Mouse (Mus musculus) midbrain, embryonic 15.5 days (tissue): ENCODE measurements at regions not wholly inside any gene's neighbourhood (a gene's known extent, or its start where the extent isn't known, plus 50 kb on each side); places are given as distances from the start of the nearest gene placed in this dataset.
"Not testable (repeated sequence)": the region's sequence is repeated elsewhere in the genome, so short reads cannot be mapped to it uniquely, and the experiment has no call there.

Source experiments
- ATAC-seq: fragments of 200-750 bp; cut with Nextera tagmentation; replicated peaks from 2 replicates; pipeline ENCODE4 v1.8.0; 2017; ENCODE audit warnings: moderate TSS enrichment
- H3K27ac ChIP-seq: fragments of 300-500 bp; sonication (generic); 2 replicates; pipeline ENCODE4 v1.5.1; 2015; ENCODE audit warnings: mild to moderate bottlenecking, inconsistent platforms
- H3K27me3 ChIP-seq: fragments of 300-500 bp; sonication (generic); replicated peaks from 2 replicates; pipeline ENCODE4 v1.6.1; 2015; ENCODE audit warnings: inconsistent platforms
- H3K36me3 ChIP-seq: fragments of 300-500 bp; sonication (generic); replicated peaks from 2 replicates; pipeline ENCODE4 v1.6.1; 2015; ENCODE audit warnings: inconsistent platforms
- H3K4me1 ChIP-seq: fragments of 300-500 bp; sonication (generic); 2 replicates; pipeline ENCODE4 v1.6.1; 2015; ENCODE audit warnings: inconsistent platforms
- H3K4me2 ChIP-seq: fragments of 300-500 bp; sonication (generic); 2 replicates; pipeline ENCODE4 v1.6.1; 2015; ENCODE audit warnings: inconsistent platforms, mild to moderate bottlenecking, moderate library complexity
- H3K4me3 ChIP-seq: fragments of 300-500 bp; sonication (generic); 2 replicates; pipeline ENCODE4 v1.5.1; 2015; ENCODE audit warnings: mild to moderate bottlenecking, inconsistent platforms
- H3K9ac ChIP-seq: fragments of 300-500 bp; sonication (generic); 2 replicates; pipeline ENCODE4 v1.6.1; 2015; ENCODE audit warnings: mild to moderate bottlenecking, inconsistent platforms
- H3K9me3 ChIP-seq: fragments of 300-500 bp; sonication (generic); 2 replicates; pipeline ENCODE4 v1.6.1; 2016; ENCODE audit warnings: inconsistent platforms
- WGBS: fragments of 180-500 bp; shearing (Covaris S2); methylation state at CpG from one replicate; pipeline ENCODE4 v1.1.7; 2015; ENCODE audit warnings: mixed read lengths; 5-methylcytosine and 5-hydroxymethylcytosine counted together

DNA sequence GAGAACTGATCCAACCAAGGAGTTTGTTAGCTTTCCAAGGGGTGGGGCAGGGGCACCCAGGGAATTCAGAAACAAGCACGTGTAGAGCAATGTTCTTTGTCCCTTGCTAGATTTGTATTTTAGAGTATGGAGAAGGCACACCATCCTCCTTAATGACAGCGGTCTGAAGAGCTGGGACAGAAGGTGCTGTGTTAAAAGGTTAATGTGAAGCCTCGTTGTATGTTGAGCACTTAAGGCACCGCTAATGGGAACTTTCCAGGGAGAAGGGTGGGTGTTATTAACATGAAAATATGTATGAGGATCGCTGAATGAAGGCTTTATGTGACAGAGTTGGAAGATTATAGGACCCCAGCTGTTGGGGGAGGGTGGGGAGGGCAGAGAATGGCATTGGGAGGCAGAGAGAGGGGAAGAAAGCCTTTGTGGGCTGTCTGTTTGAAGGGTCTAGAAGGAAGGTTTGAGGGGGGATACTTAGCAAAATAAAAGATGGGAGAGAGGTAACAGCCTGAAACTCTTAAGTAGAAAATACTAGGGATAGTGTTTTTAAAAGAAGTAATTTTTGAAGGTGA lies 105.6 kb upstream of the Map3k1 start:
- H3K27ac ChIP-seq = no peak overlapping the region
- WGBS = 28% methylated on average over 5 of the region's 5 CpGs

GRCm38 (mm10) chr13:111919417-111919816 lies 110.6 kb upstream of the Map3k1 start:
- not testable (repeated sequence) for H3K36me3 ChIP-seq, H3K27me3 ChIP-seq, H3K9me3 ChIP-seq, H3K4me3 ChIP-seq, H3K4me2 ChIP-seq, H3K27ac ChIP-seq, ATAC-seq, H3K4me1 ChIP-seq, H3K9ac ChIP-seq
- WGBS = 81% methylated on average over 11 of the region's 11 CpGs

More for the DNA sequence above, 105.6 kb upstream of the Map3k1 start:
- Histone ChIP-seq H3K4me1 (no peaks in the 10 kb centered on the region), H3K4me3 (no peak overlapping the region), H3K27me3 (no peaks in the 10 kb centered on the region), H3K36me3 (no peaks in the 10 kb centered on the region), H3K9ac (no peak overlapping the region), H3K4me2 (no peak overlapping the region), H3K9me3 (no peaks in the 10 kb centered on the region)
- ATAC-seq = no peak; the same call in 1 of the 2 replicates

DNA sequence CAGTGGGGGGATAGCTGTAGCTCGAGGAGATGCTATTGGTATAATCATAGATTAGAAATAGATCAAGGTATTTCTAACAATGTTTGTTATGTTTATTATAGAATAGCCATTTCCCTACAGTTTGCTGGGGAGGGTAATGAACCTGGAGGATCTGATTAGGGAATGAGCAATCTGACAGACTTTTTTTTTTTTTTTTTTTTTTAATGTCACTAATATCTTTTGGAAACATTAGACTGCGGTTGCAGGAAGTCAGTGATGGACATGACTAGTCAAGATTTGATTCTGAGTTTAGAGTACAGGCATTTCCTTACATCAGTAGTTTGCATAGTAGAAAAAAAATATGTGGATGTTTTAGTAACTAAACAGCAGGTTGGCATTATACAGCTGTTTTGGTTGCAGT lies 111.7 kb upstream of the Map3k1 start:
- no peaks in the 10 kb centered on the region for H3K27me3 ChIP-seq
- H3K27ac ChIP-seq = no peak overlapping the region
- H3K4me1 ChIP-seq = no peaks in the 10 kb centered on the region
- no peak overlapping the region for H3K4me3 ChIP-seq
- ATAC-seq = no peak
- no peak overlapping the region for H3K4me2 ChIP-seq
- H3K36me3 ChIP-seq = no peaks in the 10 kb centered on the region
- H3K9me3 ChIP-seq = 0 out of 2 replicates have a peak, but pooled peaks cover 5% of the 10 kb centered on the region
- 90% methylated on average over 2 of the region's 2 CpGs for whole genome bisulfite sequencing
- no peak overlapping the region for H3K9ac ChIP-seq

GRCm38 (mm10) chr13:111921142-111922035 lies 112.6 kb upstream of the Map3k1 start:
- WGBS = 90% methylated on average over 5 of the region's 5 CpGs

DNA sequence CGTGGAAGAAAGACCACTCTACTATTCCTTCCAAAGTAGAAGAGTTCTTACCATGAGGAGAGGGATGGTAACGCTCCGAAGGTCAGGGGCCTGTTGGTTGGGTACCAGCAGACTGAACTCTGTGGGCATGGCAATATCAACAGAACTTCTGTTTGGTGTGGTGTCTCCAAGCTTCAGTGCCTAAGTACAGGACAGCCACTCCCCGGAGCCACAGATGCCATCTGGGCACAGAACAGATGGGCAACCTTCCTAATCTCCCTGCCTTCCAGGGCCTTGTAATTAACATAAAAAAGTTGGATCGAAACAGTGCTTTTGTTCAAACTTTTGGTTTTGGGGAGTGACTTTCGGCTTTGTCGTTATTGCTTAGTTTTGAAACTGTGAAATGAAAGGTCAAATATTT lies 116.6 kb upstream of the Map3k1 start:
- Histone ChIP-seq H3K4me2 (no peak overlapping the region), H3K4me3 (no peak overlapping the region), H3K4me1 (no peaks in the 10 kb centered on the region), H3K36me3 (no peaks in the 10 kb centered on the region), H3K9ac (no peak overlapping the region), H3K27me3 (no peaks in the 10 kb centered on the region), H3K9me3 (0 out of 2 replicates have a peak, but pooled peaks cover 5% of the 10 kb centered on the region), H3K27ac (no peak overlapping the region)
- no peak for ATAC-seq
- 91% methylated on average over 7 of the region's 7 CpGs for WGBS

More at GRCm38 (mm10) chr13:111921142-111922035, 112.6 kb upstream of the Map3k1 start:
- no peaks in the 10 kb centered on the region for H3K36me3 ChIP-seq
- no peak overlapping the region for H3K4me3 ChIP-seq
- H3K27ac ChIP-seq = no peak overlapping the region
- H3K9me3 ChIP-seq = 0 out of 2 replicates have a peak, but pooled peaks cover 5% of the 10 kb centered on the region
- no peak overlapping the region for H3K9ac ChIP-seq
- H3K4me2 ChIP-seq = no peak overlapping the region
- H3K27me3 ChIP-seq = no peaks in the 10 kb centered on the region
- H3K4me1 ChIP-seq = no peaks in the 10 kb centered on the region
- ATAC-seq = no peak

GRCm38 (mm10) chr13:111926801-111927200 lies 118.0 kb upstream of the Map3k1 start:
- Histone ChIP-seq H3K36me3 (no peaks in the 10 kb centered on the region), H3K27ac (no peak overlapping the region), H3K4me3 (no peak overlapping the region), H3K27me3 (no peaks in the 10 kb centered on the region), H3K9ac (no peak overlapping the region), H3K9me3 (0 out of 2 replicates have a peak, but pooled peaks cover 4% of the 10 kb centered on the region), H3K4me1 (no peaks in the 10 kb centered on the region), H3K4me2 (no peak overlapping the region)
- no peak for ATAC-seq
- WGBS = 72% methylated on average over 8 of the region's 8 CpGs

GRCm38 (mm10) chr13:111927489-111927888 lies 118.7 kb upstream of the Map3k1 start:
- H3K27ac ChIP-seq = no peak overlapping the region
- no peak for ATAC-seq
- H3K4me3 ChIP-seq = no peak overlapping the region

GRCm38 (mm10) chr13:111928636-111929544 lies 120.1 kb upstream of the Map3k1 start:
- no peak overlapping the region for H3K4me3 ChIP-seq
- no peaks in the 10 kb centered on the region for H3K4me1 ChIP-seq
- no peaks in the 10 kb centered on the region for H3K9me3 ChIP-seq
- H3K9ac ChIP-seq = no peak overlapping the region
- H3K27ac ChIP-seq = no peak overlapping the region
- H3K4me2 ChIP-seq = no peak overlapping the region
- H3K36me3 ChIP-seq = no peaks in the 10 kb centered on the region
- H3K27me3 ChIP-seq = no peaks in the 10 kb centered on the region
- no peak for ATAC-seq
- 84% methylated on average over 9 of the region's 9 CpGs for WGBS

More at GRCm38 (mm10) chr13:111927489-111927888, 118.7 kb upstream of the Map3k1 start:
- Histone ChIP-seq H3K9ac (no peak overlapping the region), H3K4me1 (no peaks in the 10 kb centered on the region), H3K9me3 (no peaks in the 10 kb centered on the region), H3K36me3 (no peaks in the 10 kb centered on the region), H3K27me3 (no peaks in the 10 kb centered on the region), H3K4me2 (no peak overlapping the region)
- 73% methylated on average over 3 of the region's 3 CpGs for WGBS

DNA sequence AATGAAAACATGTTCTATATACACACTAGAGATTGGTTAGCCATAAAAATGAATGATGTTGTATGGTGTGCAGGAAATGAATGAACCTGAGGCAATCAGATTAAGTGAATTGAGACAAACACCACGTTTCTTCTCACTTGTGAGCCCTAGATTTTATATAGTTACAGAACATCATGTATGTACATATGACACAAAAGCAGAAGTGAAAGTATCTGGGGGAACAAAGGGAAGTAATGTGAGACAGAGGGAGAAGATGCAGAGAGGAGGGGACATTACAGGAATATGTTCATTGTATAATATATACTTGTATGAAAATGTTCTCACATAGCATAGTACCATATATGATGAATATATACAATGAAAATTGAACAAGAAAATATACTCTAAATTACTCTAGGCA lies 121.1 kb upstream of the Map3k1 start:
- Histone ChIP-seq H3K36me3 (no peaks in the 10 kb centered on the region), H3K27me3 (no peaks in the 10 kb centered on the region), H3K9ac (no peak overlapping the region), H3K4me3 (no peak overlapping the region), H3K4me1 (no peaks in the 10 kb centered on the region), H3K4me2 (no peak overlapping the region), H3K27ac (no peak overlapping the region), H3K9me3 (no peaks in the 10 kb centered on the region)
- WGBS = 92% methylated on average over 1 of the region's 1 CpGs
- no peak for ATAC-seq

GRCm38 (mm10) chr13:111932464-111932863 lies 123.7 kb upstream of the Map3k1 start:
- no peak overlapping the region for H3K27ac ChIP-seq
- H3K9me3 ChIP-seq = no peaks in the 10 kb centered on the region
- no peak for ATAC-seq
- no peak overlapping the region for H3K4me3 ChIP-seq
- no peaks in the 10 kb centered on the region for H3K36me3 ChIP-seq
- WGBS = 92% methylated on average over 3 of the region's 3 CpGs
- peaks cover 5% of the 10 kb centered on the region for H3K4me1 ChIP-seq
- no peak overlapping the region for H3K4me2 ChIP-seq
- H3K27me3 ChIP-seq = no peaks in the 10 kb centered on the region
- H3K9ac ChIP-seq = no peak overlapping the region

DNA sequence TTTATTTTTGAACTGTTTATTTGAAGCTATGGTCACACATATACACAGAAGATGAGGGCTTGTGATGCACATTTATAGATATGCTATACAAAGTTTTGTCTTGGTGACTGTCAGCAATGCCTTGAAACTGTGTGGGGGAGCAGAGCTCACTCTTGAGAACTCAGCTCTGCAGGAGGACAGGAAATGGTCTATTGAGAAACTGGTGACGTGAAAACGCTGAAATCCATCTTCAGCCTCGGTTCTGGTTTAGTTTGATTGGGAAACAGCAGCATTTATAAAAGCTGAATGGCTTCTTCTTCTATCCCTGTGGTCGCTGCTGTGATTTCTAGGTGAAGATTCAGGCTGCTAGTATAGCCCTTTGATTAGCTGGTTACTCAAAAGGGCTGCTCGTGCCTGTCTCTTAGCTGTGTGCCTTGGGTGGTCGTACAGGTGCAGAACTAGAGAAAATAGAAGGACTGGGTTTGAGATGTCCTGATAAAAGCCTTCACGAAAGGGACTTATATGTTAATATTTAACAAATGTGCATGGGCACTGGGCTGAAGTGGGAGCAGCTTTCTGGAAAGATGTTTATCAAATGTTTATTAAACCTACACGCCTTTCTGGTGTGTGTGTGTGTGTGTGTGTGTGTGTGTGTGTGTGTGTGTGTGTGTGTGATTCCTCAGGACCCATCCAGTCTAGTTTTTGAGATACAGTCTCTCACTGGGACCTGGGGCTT lies 124.9 kb upstream of the Map3k1 start:
- Histone ChIP-seq H3K27me3 (no peaks in the 10 kb centered on the region), H3K27ac (no peak overlapping the region), H3K4me1 (peaks cover 5% of the 10 kb centered on the region), H3K4me2 (no peak overlapping the region), H3K36me3 (no peaks in the 10 kb centered on the region), H3K4me3 (no peak overlapping the region), H3K9ac (no peak overlapping the region), H3K9me3 (no peaks in the 10 kb centered on the region)
- no peak for ATAC-seq
- 79% methylated on average over 8 of the region's 8 CpGs for WGBS
